Mouse (Mus musculus): ENCODE measurements around the gene Psg28.
"Not testable (repeated sequence)": the region's sequence is repeated elsewhere in the genome, so short reads cannot be mapped to it uniquely, and the experiment has no call there.

Gene Psg28

GRCm38 (mm10) chr7:18431941-18432340 is at the start of gene Psg28:
Gene Psg28, minus strand, starts transcription at chr7:18432041.
- not testable (repeated sequence) for ATAC-seq (ENCODE audit: insufficient number of reproducible peaks, low FRiP score, low TSS enrichment)

- ATAC-seq (ENCODE audit: insufficient number of reproducible peaks, low FRiP score, low TSS enrichment): no peak
These were observed 28.4 kb downstream of the Psg28 start for GRCm38 (mm10) chr7:18403407-18403806.

DNA sequence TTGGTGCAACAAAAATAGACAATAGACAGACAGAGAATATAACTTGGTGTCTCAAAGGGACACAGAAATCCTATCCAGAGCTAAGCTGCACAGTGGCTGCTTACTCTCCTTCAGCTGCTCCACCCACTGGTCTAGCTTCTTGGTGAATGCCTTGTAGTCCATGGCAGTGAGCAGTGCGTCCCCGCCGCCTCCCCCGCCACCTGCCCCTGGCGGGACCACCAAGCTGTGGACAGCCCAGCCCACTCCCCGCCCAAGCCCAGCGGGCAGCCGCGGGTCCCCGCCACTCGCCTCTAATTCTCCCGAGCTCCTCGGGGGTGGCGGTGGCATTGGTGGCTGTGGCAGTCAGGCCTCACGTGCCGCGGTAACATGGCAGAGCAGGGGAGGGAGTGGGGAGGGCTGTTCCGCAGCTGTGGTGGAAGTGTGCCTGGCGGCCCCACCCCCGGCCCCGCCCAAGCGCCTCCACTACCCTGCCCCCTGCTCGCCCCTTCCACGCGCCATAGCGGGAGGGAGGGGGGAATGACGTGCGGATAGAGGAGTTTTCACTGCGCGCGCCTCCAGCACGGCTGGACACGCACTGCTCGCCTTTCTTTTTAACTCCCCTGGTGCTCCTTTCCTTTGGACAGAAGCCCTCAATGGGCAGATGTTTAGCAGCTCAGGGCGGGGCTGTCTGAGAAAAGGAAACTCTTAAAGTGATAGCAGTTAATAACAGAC is 29.2 kb downstream of the Psg28 start:
- no peak for ATAC-seq (ENCODE audit: insufficient number of reproducible peaks, low FRiP score, low TSS enrichment)

- not testable (repeated sequence) for ATAC-seq (ENCODE audit: insufficient number of reproducible peaks, low FRiP score, low TSS enrichment)
These were observed 40.4 kb downstream of the Psg28 start for GRCm38 (mm10) chr7:18391483-18391882.

DNA sequence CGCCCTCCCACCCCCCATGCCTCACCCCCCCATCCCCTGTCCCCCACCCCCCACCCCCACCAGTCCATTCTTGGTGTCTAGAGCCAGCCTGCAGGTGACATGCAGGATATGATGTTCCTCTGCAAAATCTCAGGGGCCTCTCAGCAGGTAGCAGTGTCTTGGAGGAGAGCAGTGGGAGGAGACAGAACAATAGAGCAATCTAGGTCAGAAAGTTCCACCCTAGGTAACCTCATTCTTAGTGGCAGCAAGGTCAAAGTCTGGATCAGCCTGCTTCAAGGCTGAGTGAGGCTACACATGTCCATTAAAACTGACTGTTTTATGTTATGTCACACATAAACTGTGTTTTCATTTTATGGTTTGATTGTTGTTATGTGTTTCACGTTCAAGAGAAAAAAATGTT is 53.5 kb downstream of the Psg28 start:
- ATAC-seq (ENCODE audit: insufficient number of reproducible peaks, low FRiP score, low TSS enrichment): no peak
